Mouse (Mus musculus): ENCODE results near the gene Gm13539. TPM values are rescaled to one million over a fixed set of nuclear protein-coding genes. Genes with fewer than 3 reads are reported as not detected.
"Not testable (repeated sequence)": the region's sequence is repeated elsewhere in the genome, so short reads cannot be mapped to it uniquely, and the experiment has no call there.

Gene Gm13539
- polyA plus RNA-seq, 1 experiment from 2014 or later: not detected

- no peaks in the 10 kb centered on the region for H3K4me1 ChIP-seq (ENCODE audit: control insufficient read depth, insufficient read depth, low read length)
- no peak for ATAC-seq
- no peak overlapping the region for H3K4me2 ChIP-seq (ENCODE audit: low read length)
- no peak overlapping the region for H3K27ac ChIP-seq (ENCODE audit: low read depth, low read length)
- no peak for DNase-seq (ENCODE audit: low spot score)
- H3K36me3 ChIP-seq (ENCODE audit: control insufficient read depth, insufficient read depth, low read length): no peaks in the 10 kb centered on the region
- H3K9me3 ChIP-seq (replicated peaks; ENCODE audit: control insufficient read depth, low read length): no peaks in the 10 kb centered on the region
- WGBS: 73% methylated on average over 2 of the region's 2 CpGs
- no peak overlapping the region for H3K4me3 ChIP-seq (ENCODE audit: low read depth, low read length)
- H3K9ac ChIP-seq (ENCODE audit: low read length): no peak overlapping the region
- no peaks in the 10 kb centered on the region for H3K27me3 ChIP-seq (replicated peaks; ENCODE audit: control insufficient read depth, insufficient read depth, low read length)
Observed at GRCm38 (mm10) chr2:25811711-25812110, 29.7 kb downstream of the Gm13539 start.

GRCm38 (mm10) chr2:25813364-25813763 lies 31.3 kb downstream of the Gm13539 start:
- Histone ChIP-seq H3K36me3 (ENCODE audit: control insufficient read depth, insufficient read depth, low read length) (no peaks in the 10 kb centered on the region), H3K27me3 (replicated peaks; ENCODE audit: control insufficient read depth, insufficient read depth, low read length) (no peaks in the 10 kb centered on the region)
- 83% methylated on average over 5 of the region's 5 CpGs for WGBS

GRCm38 (mm10) chr2:25815748-25816147 lies 33.7 kb downstream of the Gm13539 start, which contains the start of gene Glt6d1:
Glt6d1 (minus strand) TSS chr2:25815848.
- not testable (repeated sequence) for H3K4me1 ChIP-seq (ENCODE audit: control insufficient read depth, insufficient read depth, low read length); H3K27ac ChIP-seq (ENCODE audit: low read depth, low read length); H3K4me2 ChIP-seq (ENCODE audit: low read length); H3K9ac ChIP-seq (ENCODE audit: low read length); DNase-seq (ENCODE audit: low spot score); H3K9me3 ChIP-seq (replicated peaks; ENCODE audit: control insufficient read depth, low read length); ATAC-seq; H3K4me3 ChIP-seq (ENCODE audit: low read depth, low read length); H3K27me3 ChIP-seq (replicated peaks; ENCODE audit: control insufficient read depth, insufficient read depth, low read length); H3K36me3 ChIP-seq (ENCODE audit: control insufficient read depth, insufficient read depth, low read length)
- 67% methylated on average over 1 of the region's 1 CpGs for WGBS

More at GRCm38 (mm10) chr2:25813364-25813763, 31.3 kb downstream of the Gm13539 start:
- Histone ChIP-seq H3K27ac (ENCODE audit: low read depth, low read length) (no peak overlapping the region), H3K9me3 (replicated peaks; ENCODE audit: control insufficient read depth, low read length) (no peaks in the 10 kb centered on the region), H3K4me2 (ENCODE audit: low read length) (no peak overlapping the region), H3K4me1 (ENCODE audit: control insufficient read depth, insufficient read depth, low read length) (no peaks in the 10 kb centered on the region), H3K9ac (ENCODE audit: low read length) (no peak overlapping the region), H3K4me3 (ENCODE audit: low read depth, low read length) (no peak overlapping the region)
- ATAC-seq (no peak), DNase-seq (ENCODE audit: low spot score) (no peak)

GRCm38 (mm10) chr2:25822806-25823205 lies 40.7 kb downstream of the Gm13539 start, which contains the start of gene Lcn9:
Lcn9 (plus strand) TSS chr2:25823153.
- Histone ChIP-seq H3K9ac (ENCODE audit: low read length) (no peak within 1 kb of the TSS; the same call in 1 of the 2 replicates), H3K4me1 (ENCODE audit: control insufficient read depth, insufficient read depth, low read length) (no peaks in the 10 kb centered on the region), H3K36me3 (ENCODE audit: control insufficient read depth, insufficient read depth, low read length) (no peaks in the 10 kb centered on the region), H3K27ac (ENCODE audit: low read depth, low read length) (no peak within 1 kb of the TSS), H3K27me3 (replicated peaks; ENCODE audit: control insufficient read depth, insufficient read depth, low read length) (no peaks in the 10 kb centered on the region), H3K4me3 (ENCODE audit: low read depth, low read length) (no peak within 1 kb of the TSS), H3K9me3 (replicated peaks; ENCODE audit: control insufficient read depth, low read length) (no peaks in the 10 kb centered on the region), H3K4me2 (ENCODE audit: low read length) (no peak within 1 kb of the TSS)
- ATAC-seq: no peak
- WGBS: 87% methylated on average over 1 of the region's 1 CpGs
- DNase-seq (ENCODE audit: low spot score): no peak

- 85% methylated on average over 3 of the region's 3 CpGs for WGBS
Observed at GRCm38 (mm10) chr2:25824751-25825150, 42.7 kb downstream of the Gm13539 start.

GRCm38 (mm10) chr2:25828344-25828947 lies 46.4 kb downstream of the Gm13539 start:
- Histone ChIP-seq H3K36me3 (ENCODE audit: control insufficient read depth, insufficient read depth, low read length) (no peaks in the 10 kb centered on the region), H3K9ac (ENCODE audit: low read length) (no peak overlapping the region), H3K27ac (ENCODE audit: low read depth, low read length) (no peak overlapping the region), H3K4me1 (ENCODE audit: control insufficient read depth, insufficient read depth, low read length) (no peaks in the 10 kb centered on the region), H3K27me3 (replicated peaks; ENCODE audit: control insufficient read depth, insufficient read depth, low read length) (no peaks in the 10 kb centered on the region), H3K4me3 (ENCODE audit: low read depth, low read length) (no peak overlapping the region), H3K4me2 (ENCODE audit: low read length) (no peak overlapping the region), H3K9me3 (replicated peaks; ENCODE audit: control insufficient read depth, low read length) (no peaks in the 10 kb centered on the region)
- ATAC-seq: no peak
- DNase-seq (ENCODE audit: low spot score): no peak
- WGBS: 79% methylated on average over 8 of the region's 8 CpGs

More at GRCm38 (mm10) chr2:25824751-25825150, 42.7 kb downstream of the Gm13539 start:
- H3K4me1 ChIP-seq (ENCODE audit: control insufficient read depth, insufficient read depth, low read length): no peaks in the 10 kb centered on the region
- no peak for ATAC-seq
- no peak overlapping the region for H3K27ac ChIP-seq (ENCODE audit: low read depth, low read length)
- H3K27me3 ChIP-seq (replicated peaks; ENCODE audit: control insufficient read depth, insufficient read depth, low read length): no peaks in the 10 kb centered on the region
- no peak overlapping the region for H3K4me3 ChIP-seq (ENCODE audit: low read depth, low read length)
- H3K36me3 ChIP-seq (ENCODE audit: control insufficient read depth, insufficient read depth, low read length): no peaks in the 10 kb centered on the region
- no peak overlapping the region for H3K9ac ChIP-seq (ENCODE audit: low read length)
- no peak for DNase-seq (ENCODE audit: low spot score)
- H3K4me2 ChIP-seq (ENCODE audit: low read length): no peak overlapping the region
- H3K9me3 ChIP-seq (replicated peaks; ENCODE audit: control insufficient read depth, low read length): no peaks in the 10 kb centered on the region

- Histone ChIP-seq H3K9ac (ENCODE audit: low read length) (no peak overlapping the region), H3K4me2 (ENCODE audit: low read length) (no peak overlapping the region), H3K27me3 (replicated peaks; ENCODE audit: control insufficient read depth, insufficient read depth, low read length) (no peaks in the 10 kb centered on the region), H3K4me3 (ENCODE audit: low read depth, low read length) (no peak overlapping the region), H3K27ac (ENCODE audit: low read depth, low read length) (no peak overlapping the region), H3K4me1 (ENCODE audit: control insufficient read depth, insufficient read depth, low read length) (no peaks in the 10 kb centered on the region), H3K36me3 (ENCODE audit: control insufficient read depth, insufficient read depth, low read length) (no peaks in the 10 kb centered on the region), H3K9me3 (replicated peaks; ENCODE audit: control insufficient read depth, low read length) (no peaks in the 10 kb centered on the region)
- DNase-seq (ENCODE audit: low spot score) (no peak), ATAC-seq (no peak)
- WGBS: 76% methylated on average over 3 of the region's 3 CpGs
Observed at GRCm38 (mm10) chr2:25830786-25831185, 48.7 kb downstream of the Gm13539 start.

- Histone ChIP-seq H3K4me3 (ENCODE audit: low read depth, low read length) (no peak overlapping the region), H3K27ac (ENCODE audit: low read depth, low read length) (no peak overlapping the region), H3K9ac (ENCODE audit: low read length) (no peak overlapping the region), H3K27me3 (replicated peaks; ENCODE audit: control insufficient read depth, insufficient read depth, low read length) (no peaks in the 10 kb centered on the region), H3K9me3 (replicated peaks; ENCODE audit: control insufficient read depth, low read length) (no peaks in the 10 kb centered on the region), H3K4me1 (ENCODE audit: control insufficient read depth, insufficient read depth, low read length) (no peaks in the 10 kb centered on the region), H3K4me2 (ENCODE audit: low read length) (no peak overlapping the region), H3K36me3 (ENCODE audit: control insufficient read depth, insufficient read depth, low read length) (no peaks in the 10 kb centered on the region)
- DNase-seq (ENCODE audit: low spot score) (peak; percentile 82), ATAC-seq (peak; percentile 57)
- 47% methylated on average over 5 of the region's 5 CpGs for WGBS
Observed at GRCm38 (mm10) chr2:25836291-25836690, 54.2 kb downstream of the Gm13539 start.
